Mouse (Mus musculus): ENCODE measurements around the gene Trib2. TPM values are rescaled to one million over a fixed set of nuclear protein-coding genes. Genes with fewer than 3 reads are reported as not detected.
A peak's percentile ranks its signal among the peaks of the same experiment; 100 is the strongest.

The Trib2 gene
- polyA plus RNA-seq, 1 experiment from 2014 or later: 63.3 TPM

DNA sequence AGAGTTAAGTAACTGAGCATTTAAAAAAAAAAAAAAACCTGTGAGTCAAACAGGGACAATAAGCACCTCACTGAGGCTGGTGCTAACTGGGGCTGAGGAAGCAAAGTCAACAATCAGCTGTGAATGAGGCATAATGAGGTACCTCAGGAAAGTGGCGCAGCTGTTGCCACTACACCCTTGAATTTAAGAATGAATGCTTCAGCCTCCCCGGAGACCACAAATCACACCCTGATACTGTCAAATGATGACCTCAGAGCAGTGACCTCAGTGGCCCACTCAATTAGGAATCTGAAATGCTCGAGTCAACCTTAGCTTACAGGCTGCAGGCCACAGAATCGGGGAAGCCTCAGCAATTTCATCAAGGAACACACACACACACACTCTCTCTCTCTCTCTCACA lies 5.0 kb downstream of the Trib2 start:
- H3K27ac ChIP-seq (ENCODE audit: low read depth, low read length): peak overlapping the region; percentile 62; the same call in 1 of the 2 replicates

GRCm38 (mm10) chr12:15810926-15811325 lies 5.8 kb downstream of the Trib2 start:
- Histone ChIP-seq H3K27ac (ENCODE audit: low read depth, low read length) (peak overlapping the region; percentile 62; the same call in 1 of the 2 replicates), H3K27me3 (ENCODE audit: control insufficient read depth, insufficient read depth, low read length) (no peaks in the 10 kb centered on the region), H3K4me2 (replicated peaks; ENCODE audit: low read depth, low read length) (peak overlapping the region; percentile 61), H3K4me3 (ENCODE audit: low read depth, low read length) (peak overlapping the region; percentile 79; the same call in 1 of the 2 replicates), H3K4me1 (replicated peaks; ENCODE audit: control insufficient read depth, insufficient read depth, low read length) (peaks cover 3% of the 10 kb centered on the region; the same call in 1 of the 2 replicates), H3K9ac (ENCODE audit: low read depth, low read length) (peak overlapping the region; percentile 42; the same call in 1 of the 2 replicates), H3K9me3 (ENCODE audit: control insufficient read depth, low read length) (no peaks in the 10 kb centered on the region), H3K36me3 (ENCODE audit: control insufficient read depth, insufficient read depth, low read length) (peaks cover 4% of the 10 kb centered on the region)
- DNase-seq (ENCODE audit: low spot score): no peak
- WGBS: 26% methylated on average over 7 of the region's 7 CpGs
- no peak for ATAC-seq (ENCODE audit: low FRiP score)

More for the DNA sequence above, 5.0 kb downstream of the Trib2 start:
- ATAC-seq (ENCODE audit: low FRiP score): peak; percentile 31
- H3K27me3 ChIP-seq (ENCODE audit: control insufficient read depth, insufficient read depth, low read length): no peaks in the 10 kb centered on the region
- H3K9me3 ChIP-seq (ENCODE audit: control insufficient read depth, low read length): no peaks in the 10 kb centered on the region
- H3K4me2 ChIP-seq (replicated peaks; ENCODE audit: low read depth, low read length): peak overlapping the region; percentile 61
- WGBS: 12% methylated on average over 4 of the region's 4 CpGs
- peak; percentile 71 for DNase-seq (ENCODE audit: low spot score)
- H3K9ac ChIP-seq (ENCODE audit: low read depth, low read length): peak overlapping the region; percentile 42; the same call in 1 of the 2 replicates
- H3K36me3 ChIP-seq (ENCODE audit: control insufficient read depth, insufficient read depth, low read length): peaks cover 3% of the 10 kb centered on the region
- H3K4me3 ChIP-seq (ENCODE audit: low read depth, low read length): peak overlapping the region; percentile 79
- peaks cover 3% of the 10 kb centered on the region; the same call in 1 of the 2 replicates for H3K4me1 ChIP-seq (replicated peaks; ENCODE audit: control insufficient read depth, insufficient read depth, low read length)

- DNase-seq (ENCODE audit: low spot score) (peak; percentile 4), ATAC-seq (ENCODE audit: low FRiP score) (no peak)
- peaks cover 4% of the 10 kb centered on the region for H3K36me3 ChIP-seq (ENCODE audit: control insufficient read depth, insufficient read depth, low read length)
- peaks cover 3% of the 10 kb centered on the region; the same call in 1 of the 2 replicates for H3K4me1 ChIP-seq (replicated peaks; ENCODE audit: control insufficient read depth, insufficient read depth, low read length)
- no peaks in the 10 kb centered on the region for H3K27me3 ChIP-seq (ENCODE audit: control insufficient read depth, insufficient read depth, low read length)
- no peak overlapping the region for H3K27ac ChIP-seq (ENCODE audit: low read depth, low read length)
- 68% methylated on average over 7 of the region's 7 CpGs for WGBS
- no peak overlapping the region for H3K4me2 ChIP-seq (replicated peaks; ENCODE audit: low read depth, low read length)
- H3K9ac ChIP-seq (ENCODE audit: low read depth, low read length): no peak overlapping the region
- no peak overlapping the region for H3K4me3 ChIP-seq (ENCODE audit: low read depth, low read length)
- no peaks in the 10 kb centered on the region for H3K9me3 ChIP-seq (ENCODE audit: control insufficient read depth, low read length)
Observed at GRCm38 (mm10) chr12:15809657-15810056, 7.1 kb downstream of the Trib2 start.

DNA sequence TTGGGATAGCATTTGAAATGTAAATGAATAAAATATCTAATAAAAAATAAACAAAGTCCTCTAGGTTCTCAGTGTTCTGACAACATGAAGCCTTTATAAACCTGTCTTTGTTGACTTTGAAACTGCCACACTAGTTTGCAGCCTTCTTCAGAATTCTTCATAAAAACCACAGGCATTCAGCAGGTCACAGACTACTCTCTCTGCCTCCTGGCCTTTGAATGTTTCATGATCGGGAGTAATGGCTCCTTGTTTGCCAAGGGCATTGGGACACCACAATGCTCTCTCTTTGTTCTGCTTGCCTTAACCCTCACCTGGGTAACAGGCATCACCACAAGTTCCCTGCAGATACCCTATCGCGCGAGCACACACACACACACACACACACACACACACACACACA lies 7.5 kb downstream of the Trib2 start:
- WGBS: 88% methylated on average over 3 of the region's 4 CpGs
- Histone ChIP-seq H3K27me3 (ENCODE audit: control insufficient read depth, insufficient read depth, low read length) (no peaks in the 10 kb centered on the region), H3K9ac (ENCODE audit: low read depth, low read length) (no peak overlapping the region), H3K4me1 (replicated peaks; ENCODE audit: control insufficient read depth, insufficient read depth, low read length) (peaks cover 3% of the 10 kb centered on the region; the same call in 1 of the 2 replicates), H3K4me3 (ENCODE audit: low read depth, low read length) (no peak overlapping the region), H3K36me3 (ENCODE audit: control insufficient read depth, insufficient read depth, low read length) (peaks cover 4% of the 10 kb centered on the region), H3K4me2 (replicated peaks; ENCODE audit: low read depth, low read length) (no peak overlapping the region), H3K9me3 (ENCODE audit: control insufficient read depth, low read length) (no peaks in the 10 kb centered on the region), H3K27ac (ENCODE audit: low read depth, low read length) (no peak overlapping the region)
- ATAC-seq (ENCODE audit: low FRiP score) (no peak), DNase-seq (ENCODE audit: low spot score) (no peak)

DNA sequence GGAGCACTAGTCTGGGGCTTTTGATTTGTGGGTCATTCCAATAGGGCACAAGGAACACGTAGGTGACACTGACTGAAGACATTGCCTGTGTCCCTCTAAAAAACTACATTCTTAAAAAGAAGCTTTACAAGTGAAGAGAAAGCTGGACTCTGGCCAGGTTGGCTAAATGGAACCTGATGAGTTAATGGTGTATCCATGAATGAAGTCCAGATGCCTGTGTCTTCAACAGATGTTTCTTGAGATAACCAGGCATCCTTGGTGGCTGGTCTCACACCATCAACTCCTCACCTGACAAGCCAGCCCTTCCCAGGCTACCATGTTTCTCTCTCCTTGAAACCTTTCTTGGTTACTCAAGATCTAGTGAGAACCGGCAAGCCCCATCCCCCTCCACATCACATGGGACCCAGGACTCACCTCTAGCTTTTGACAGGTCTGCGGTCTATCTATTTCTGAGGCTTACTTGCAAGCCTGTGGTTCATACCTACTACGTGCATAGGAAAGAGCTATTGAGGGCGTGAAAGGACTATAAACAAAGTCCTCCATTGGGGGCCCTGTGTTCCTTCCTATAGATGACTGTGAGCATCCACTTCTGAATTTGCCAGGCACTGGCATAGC lies 8.4 kb downstream of the Trib2 start:
- no peak overlapping the region for H3K4me3 ChIP-seq (ENCODE audit: low read depth, low read length)
- peaks cover 3% of the 10 kb centered on the region; the same call in 1 of the 2 replicates for H3K4me1 ChIP-seq (replicated peaks; ENCODE audit: control insufficient read depth, insufficient read depth, low read length)
- no peaks in the 10 kb centered on the region for H3K27me3 ChIP-seq (ENCODE audit: control insufficient read depth, insufficient read depth, low read length)
- no peaks in the 10 kb centered on the region for H3K9me3 ChIP-seq (ENCODE audit: control insufficient read depth, low read length)
- DNase-seq (ENCODE audit: low spot score) (no peak), ATAC-seq (ENCODE audit: low FRiP score) (no peak)
- 95% methylated on average over 5 of the region's 5 CpGs for WGBS
- no peak overlapping the region for H3K9ac ChIP-seq (ENCODE audit: low read depth, low read length)
- H3K36me3 ChIP-seq (ENCODE audit: control insufficient read depth, insufficient read depth, low read length): peaks cover 4% of the 10 kb centered on the region
- H3K4me2 ChIP-seq (replicated peaks; ENCODE audit: low read depth, low read length): no peak overlapping the region
- H3K27ac ChIP-seq (ENCODE audit: low read depth, low read length): no peak overlapping the region

DNA sequence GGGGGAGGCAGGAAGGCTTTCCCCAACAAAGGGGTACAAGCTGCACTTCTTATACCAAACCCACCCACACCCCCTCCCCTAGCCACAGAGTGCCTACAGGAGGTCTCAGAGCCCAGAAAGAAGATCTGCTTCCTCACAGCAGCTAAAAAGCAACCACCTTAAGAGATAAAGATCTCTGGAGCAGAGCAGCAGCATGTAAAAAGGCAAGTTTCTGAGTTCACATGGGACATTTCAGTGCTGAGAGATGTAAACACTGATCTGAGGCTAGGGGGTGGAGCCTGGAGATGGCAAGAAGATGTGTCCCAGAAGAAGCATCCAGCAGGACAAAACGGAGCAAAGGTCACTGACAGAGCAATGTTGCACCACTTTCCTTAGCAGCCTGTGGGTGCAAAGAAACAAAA lies 11.8 kb downstream of the Trib2 start:
- peaks cover 4% of the 10 kb centered on the region for H3K36me3 ChIP-seq (ENCODE audit: control insufficient read depth, insufficient read depth, low read length)
- H3K9ac ChIP-seq (ENCODE audit: low read depth, low read length): no peak overlapping the region
- no peak for ATAC-seq (ENCODE audit: low FRiP score)
- WGBS: 33% methylated on average over 1 of the region's 1 CpGs
- no peaks in the 10 kb centered on the region for H3K4me1 ChIP-seq (replicated peaks; ENCODE audit: control insufficient read depth, insufficient read depth, low read length)
- no peak for DNase-seq (ENCODE audit: low spot score)
- no peak overlapping the region for H3K4me3 ChIP-seq (ENCODE audit: low read depth, low read length)
- no peaks in the 10 kb centered on the region for H3K9me3 ChIP-seq (ENCODE audit: control insufficient read depth, low read length)
- H3K4me2 ChIP-seq (replicated peaks; ENCODE audit: low read depth, low read length): no peak overlapping the region
- H3K27me3 ChIP-seq (ENCODE audit: control insufficient read depth, insufficient read depth, low read length): no peaks in the 10 kb centered on the region
- H3K27ac ChIP-seq (ENCODE audit: low read depth, low read length): no peak overlapping the region

DNA sequence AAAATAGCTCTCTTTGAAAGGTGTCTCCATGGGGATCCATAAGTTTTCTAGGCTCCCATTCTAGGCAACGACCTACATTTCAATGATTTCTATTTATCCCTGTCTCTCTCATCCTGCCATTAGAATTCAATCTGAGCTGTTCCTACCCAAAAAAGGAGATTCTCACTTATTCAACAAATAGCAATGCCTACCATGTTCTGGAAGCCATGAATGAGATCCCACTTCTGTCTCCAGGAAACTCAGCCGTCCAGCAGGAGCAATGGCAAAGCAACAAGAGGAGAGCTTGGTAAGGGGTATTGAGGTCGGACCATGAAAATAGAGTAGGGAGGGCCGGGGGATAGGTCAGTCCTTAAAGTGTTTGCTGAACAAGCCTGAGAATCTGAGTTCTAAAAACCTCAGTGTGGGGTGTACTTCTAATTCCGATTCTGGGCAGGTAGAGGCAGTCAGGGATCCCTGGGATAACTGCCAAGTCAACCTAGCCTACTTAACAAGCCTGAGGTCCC lies 12.7 kb downstream of the Trib2 start:
- ATAC-seq (ENCODE audit: low FRiP score) (no peak), DNase-seq (ENCODE audit: low spot score) (no peak)
- Histone ChIP-seq H3K4me3 (ENCODE audit: low read depth, low read length) (no peak overlapping the region), H3K27me3 (ENCODE audit: control insufficient read depth, insufficient read depth, low read length) (no peaks in the 10 kb centered on the region), H3K4me2 (replicated peaks; ENCODE audit: low read depth, low read length) (no peak overlapping the region), H3K36me3 (ENCODE audit: control insufficient read depth, insufficient read depth, low read length) (peaks cover 4% of the 10 kb centered on the region), H3K27ac (ENCODE audit: low read depth, low read length) (no peak overlapping the region), H3K9me3 (ENCODE audit: control insufficient read depth, low read length) (no peaks in the 10 kb centered on the region), H3K9ac (ENCODE audit: low read depth, low read length) (no peak overlapping the region), H3K4me1 (replicated peaks; ENCODE audit: control insufficient read depth, insufficient read depth, low read length) (no peaks in the 10 kb centered on the region)
- WGBS: 89% methylated on average over 5 of the region's 5 CpGs

DNA sequence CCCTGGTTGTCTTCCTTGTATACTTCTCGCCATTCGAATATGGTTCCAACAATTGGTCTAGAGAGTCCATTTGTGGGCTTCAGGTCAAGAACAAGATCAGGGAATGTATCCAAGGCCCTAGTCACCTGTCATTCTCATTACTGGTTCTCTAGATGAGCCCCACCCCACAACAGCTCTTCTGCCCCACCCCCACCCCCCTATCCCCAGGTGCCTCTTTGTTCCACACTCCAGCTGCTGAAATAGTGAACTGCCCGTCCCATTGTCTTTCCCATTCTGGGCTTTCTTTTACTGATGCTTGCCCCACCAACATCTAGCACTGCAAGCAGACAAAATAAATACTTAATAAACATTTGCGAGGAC lies 15.2 kb downstream of the Trib2 start:
- no peak overlapping the region for H3K27ac ChIP-seq (ENCODE audit: low read depth, low read length)
- H3K9ac ChIP-seq (ENCODE audit: low read depth, low read length): no peak overlapping the region
- no peak overlapping the region for H3K4me3 ChIP-seq (ENCODE audit: low read depth, low read length)
- no peaks in the 10 kb centered on the region for H3K4me1 ChIP-seq (replicated peaks; ENCODE audit: control insufficient read depth, insufficient read depth, low read length)
- no peaks in the 10 kb centered on the region for H3K9me3 ChIP-seq (ENCODE audit: control insufficient read depth, low read length)
- no peak overlapping the region for H3K4me2 ChIP-seq (replicated peaks; ENCODE audit: low read depth, low read length)
- H3K27me3 ChIP-seq (ENCODE audit: control insufficient read depth, insufficient read depth, low read length): no peaks in the 10 kb centered on the region
- DNase-seq (ENCODE audit: low spot score) (no peak), ATAC-seq (ENCODE audit: low FRiP score) (no peak)
- 82% methylated on average over 4 of the region's 4 CpGs for WGBS
- peaks cover 3% of the 10 kb centered on the region; the same call in 1 of the 2 replicates for H3K36me3 ChIP-seq (ENCODE audit: control insufficient read depth, insufficient read depth, low read length)
